Mouse (Mus musculus): ENCODE data around the gene Snx20. TPM values are rescaled to one million over a fixed set of nuclear protein-coding genes. Genes with fewer than 3 reads are reported as not detected.

The Snx20 gene
- polyA plus RNA-seq, 1 experiment = 0.90 TPM

GRCm38 (mm10) chr8:88637092-88638000 lies 1.4 kb upstream of the Snx20 start:
- WGBS = 60% methylated on average over 9 of the region's 9 CpGs
- H3K4me3 ChIP-seq (replicated peaks; ENCODE audit: insufficient read depth, low read depth, low read length) = no peak overlapping the region
- DNase-seq = no peak
- TF ChIP-seq CTCF (IDR thresholded peaks at IDR 0.05; ENCODE audit: borderline replicate concordance, insufficient read depth, low read depth, low read length) (no peak), POLR2A (IDR thresholded peaks at IDR 0.05; ENCODE audit: borderline replicate concordance, insufficient read depth, low read length) (no peak)
- no peaks in the 10 kb centered on the region for H3K27me3 ChIP-seq (ENCODE audit: control insufficient read depth, insufficient read depth, low read length)
- no peaks in the 10 kb centered on the region for H3K4me1 ChIP-seq (ENCODE audit: control insufficient read depth, insufficient read depth, low read length)
- no peak overlapping the region for H3K27ac ChIP-seq (ENCODE audit: insufficient read depth, low read length)

GRCm38 (mm10) chr8:88633343-88633765 lies 2.6 kb downstream of the Snx20 start:
- Histone ChIP-seq H3K27me3 (ENCODE audit: control insufficient read depth, insufficient read depth, low read length) (no peaks in the 10 kb centered on the region), H3K4me1 (ENCODE audit: control insufficient read depth, insufficient read depth, low read length) (peaks cover 2% of the 10 kb centered on the region; the same call in 1 of the 2 replicates), H3K27ac (ENCODE audit: insufficient read depth, low read length) (no peak overlapping the region), H3K4me3 (replicated peaks; ENCODE audit: insufficient read depth, low read depth, low read length) (no peak overlapping the region)
- WGBS = 89% methylated on average over 7 of the region's 7 CpGs
- TF ChIP-seq POLR2A (IDR thresholded peaks at IDR 0.05; ENCODE audit: borderline replicate concordance, insufficient read depth, low read length) (no peak), CTCF (IDR thresholded peaks at IDR 0.05; ENCODE audit: borderline replicate concordance, insufficient read depth, low read depth, low read length) (no peak)
- no peak for DNase-seq

GRCm38 (mm10) chr8:88631081-88631480 lies 4.8 kb downstream of the Snx20 start:
- no peak for DNase-seq
- TF ChIP-seq CTCF (IDR thresholded peaks at IDR 0.05; ENCODE audit: borderline replicate concordance, insufficient read depth, low read depth, low read length) = peak; percentile 19; the same call in 1 of the 2 replicates
- no peak for TF ChIP-seq POLR2A (IDR thresholded peaks at IDR 0.05; ENCODE audit: borderline replicate concordance, insufficient read depth, low read length)
- no peaks in the 10 kb centered on the region for H3K27me3 ChIP-seq (ENCODE audit: control insufficient read depth, insufficient read depth, low read length)
- H3K4me3 ChIP-seq (replicated peaks; ENCODE audit: insufficient read depth, low read depth, low read length) = no peak overlapping the region
- no peak overlapping the region for H3K27ac ChIP-seq (ENCODE audit: insufficient read depth, low read length)
- peaks cover 3% of the 10 kb centered on the region; the same call in 1 of the 2 replicates for H3K4me1 ChIP-seq (ENCODE audit: control insufficient read depth, insufficient read depth, low read length)

- Histone ChIP-seq H3K27ac (ENCODE audit: insufficient read depth, low read length) (no peak overlapping the region), H3K27me3 (ENCODE audit: control insufficient read depth, insufficient read depth, low read length) (no peaks in the 10 kb centered on the region), H3K4me1 (ENCODE audit: control insufficient read depth, insufficient read depth, low read length) (peaks cover 3% of the 10 kb centered on the region; the same call in 1 of the 2 replicates), H3K4me3 (replicated peaks; ENCODE audit: insufficient read depth, low read depth, low read length) (no peak overlapping the region)
- DNase-seq = no peak
- 87% methylated on average over 4 of the region's 4 CpGs for WGBS
- TF ChIP-seq CTCF (IDR thresholded peaks at IDR 0.05; ENCODE audit: borderline replicate concordance, insufficient read depth, low read depth, low read length) = no peak
- no peak for TF ChIP-seq POLR2A (IDR thresholded peaks at IDR 0.05; ENCODE audit: borderline replicate concordance, insufficient read depth, low read length)
Measured at GRCm38 (mm10) chr8:88630225-88630624, 5.7 kb downstream of the Snx20 start.

GRCm38 (mm10) chr8:88628001-88628774 lies 7.7 kb downstream of the Snx20 start:
- DNase-seq = peak; percentile 38 to 50
- Histone ChIP-seq H3K4me3 (replicated peaks; ENCODE audit: insufficient read depth, low read depth, low read length) (peak overlapping the region; percentile 59), H3K27ac (ENCODE audit: insufficient read depth, low read length) (no peak overlapping the region), H3K4me1 (ENCODE audit: control insufficient read depth, insufficient read depth, low read length) (peaks cover 15% of the 10 kb centered on the region), H3K27me3 (ENCODE audit: control insufficient read depth, insufficient read depth, low read length) (no peaks in the 10 kb centered on the region)
- TF ChIP-seq CTCF (IDR thresholded peaks at IDR 0.05; ENCODE audit: borderline replicate concordance, insufficient read depth, low read depth, low read length) = no peak
- TF ChIP-seq POLR2A (IDR thresholded peaks at IDR 0.05; ENCODE audit: borderline replicate concordance, insufficient read depth, low read length) = no peak
- 64% methylated on average over 14 of the region's 14 CpGs for WGBS

DNA sequence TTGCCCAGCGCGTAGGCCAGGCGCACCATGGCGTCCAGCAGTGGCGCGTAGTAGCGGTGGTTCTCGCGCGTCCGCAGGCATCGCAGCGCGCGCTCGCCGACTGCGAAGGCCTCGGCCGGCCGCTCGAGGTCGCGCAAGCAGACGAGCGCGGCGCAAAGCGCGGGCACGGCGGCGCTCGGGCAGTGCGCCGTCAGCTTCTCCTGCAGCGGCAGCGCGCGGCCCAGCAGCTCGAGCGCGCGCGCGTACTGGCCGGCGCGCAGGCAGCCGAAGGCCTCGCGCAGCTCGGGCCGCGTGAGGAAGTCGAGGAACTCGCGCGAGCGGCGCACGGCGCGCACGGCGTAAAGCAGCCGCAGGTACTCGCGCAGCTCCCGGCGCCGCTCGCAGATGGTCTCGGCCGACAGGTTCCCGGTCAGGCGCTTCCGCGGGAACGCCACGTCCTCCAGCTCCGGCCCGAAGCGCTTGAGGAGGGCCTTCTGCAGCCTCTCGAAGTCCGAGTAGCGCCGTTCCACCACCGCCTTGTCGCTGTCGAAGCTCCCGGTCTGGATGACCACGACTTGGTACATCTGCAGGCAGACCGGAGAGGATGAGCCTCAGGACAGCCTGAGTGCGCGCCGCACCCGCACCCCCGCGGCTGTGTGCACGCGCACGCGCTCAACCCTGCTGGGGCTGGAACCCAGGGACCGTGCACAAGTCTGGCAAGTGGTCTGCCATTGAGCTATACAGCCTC lies 8.5 kb downstream of the Snx20 start:
- peak overlapping the region; percentile 70 for H3K27ac ChIP-seq (ENCODE audit: insufficient read depth, low read length)
- 1% methylated on average over 104 of the region's 105 CpGs for WGBS

DNA sequence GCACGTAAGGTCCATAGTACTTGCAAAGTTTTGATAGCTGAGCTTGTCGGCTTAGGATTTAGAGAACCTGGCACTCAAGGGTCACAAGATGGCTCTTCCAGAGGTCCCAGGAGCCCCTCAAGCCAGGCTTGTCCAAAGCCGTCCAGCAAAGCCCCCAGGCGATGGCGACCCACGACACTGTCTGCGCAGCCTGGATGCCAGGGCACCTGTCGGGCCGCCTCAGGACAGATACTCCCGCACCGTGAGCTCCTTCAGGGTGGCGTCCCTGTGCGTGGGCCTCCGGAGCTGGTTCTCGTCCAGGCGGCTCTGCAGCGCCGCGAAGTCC lies 9.0 kb downstream of the Snx20 start:
- no peak for DNase-seq
- 16% methylated on average over 19 of the region's 19 CpGs for WGBS
- no peak for TF ChIP-seq CTCF (IDR thresholded peaks at IDR 0.05; ENCODE audit: borderline replicate concordance, insufficient read depth, low read depth, low read length)
- TF ChIP-seq POLR2A (IDR thresholded peaks at IDR 0.05; ENCODE audit: borderline replicate concordance, insufficient read depth, low read length) = no peak
- Histone ChIP-seq H3K4me3 (replicated peaks; ENCODE audit: insufficient read depth, low read depth, low read length) (peak overlapping the region; percentile 60), H3K4me1 (ENCODE audit: control insufficient read depth, insufficient read depth, low read length) (peaks cover 23% of the 10 kb centered on the region), H3K27ac (ENCODE audit: insufficient read depth, low read length) (peak overlapping the region; percentile 66), H3K27me3 (ENCODE audit: control insufficient read depth, insufficient read depth, low read length) (no peaks in the 10 kb centered on the region)

More for the DNA sequence above, 8.5 kb downstream of the Snx20 start:
- Histone ChIP-seq H3K4me3 (replicated peaks; ENCODE audit: insufficient read depth, low read depth, low read length) (peak overlapping the region; percentile 60), H3K4me1 (ENCODE audit: control insufficient read depth, insufficient read depth, low read length) (peaks cover 22% of the 10 kb centered on the region), H3K27me3 (ENCODE audit: control insufficient read depth, insufficient read depth, low read length) (no peaks in the 10 kb centered on the region)
- TF ChIP-seq POLR2A (IDR thresholded peaks at IDR 0.05; ENCODE audit: borderline replicate concordance, insufficient read depth, low read length) (peak; percentile 50; the same call in 1 of the 2 replicates), CTCF (IDR thresholded peaks at IDR 0.05; ENCODE audit: borderline replicate concordance, insufficient read depth, low read depth, low read length) (no peak)
- peak; percentile 74 to 82 for DNase-seq
